Mouse (Mus musculus): ENCODE data around the gene Kirrel. TPM values are rescaled to one million over a fixed set of nuclear protein-coding genes. Genes with fewer than 3 reads are reported as not detected.

Kirrel gene
- polyA plus RNA-seq, 1 experiment = 1.7 TPM

- H3K4me1 ChIP-seq (ENCODE audit: control insufficient read depth, insufficient read depth, low read length) = no peaks in the 10 kb centered on the region
- TF ChIP-seq POLR2A (IDR thresholded peaks at IDR 0.05; ENCODE audit: borderline replicate concordance, control insufficient read depth, low read depth, low read length) (no peak), CTCF (IDR thresholded peaks at IDR 0.05; ENCODE audit: control insufficient read depth, insufficient read depth, low read length) (no peak)
- WGBS = 31% methylated on average over 15 of the region's 15 CpGs
- no peak overlapping the region for H3K27ac ChIP-seq (ENCODE audit: control insufficient read depth, insufficient read depth, low read depth, low read length, poor library complexity)
- H3K4me3 ChIP-seq (replicated peaks; ENCODE audit: control insufficient read depth, low read depth, low read length) = no peak overlapping the region
Measured at GRCm38 (mm10) chr3:87172351-87173102, 2.0 kb downstream of the Kirrel start.

- H3K27ac ChIP-seq (ENCODE audit: control insufficient read depth, insufficient read depth, low read depth, low read length, poor library complexity) = no peak overlapping the region
- no peak for TF ChIP-seq CTCF (IDR thresholded peaks at IDR 0.05; ENCODE audit: control insufficient read depth, insufficient read depth, low read length)
- no peak for TF ChIP-seq POLR2A (IDR thresholded peaks at IDR 0.05; ENCODE audit: borderline replicate concordance, control insufficient read depth, low read depth, low read length)
- H3K4me3 ChIP-seq (replicated peaks; ENCODE audit: control insufficient read depth, low read depth, low read length) = no peak overlapping the region
- no peaks in the 10 kb centered on the region for H3K4me1 ChIP-seq (ENCODE audit: control insufficient read depth, insufficient read depth, low read length)
- 62% methylated on average over 13 of the region's 13 CpGs for WGBS
Measured at GRCm38 (mm10) chr3:87171201-87172100, 3.1 kb downstream of the Kirrel start.

GRCm38 (mm10) chr3:87169402-87170015, 5.0 kb downstream of the Kirrel start:
- TF ChIP-seq POLR2A (IDR thresholded peaks at IDR 0.05; ENCODE audit: borderline replicate concordance, control insufficient read depth, low read depth, low read length) (no peak), CTCF (IDR thresholded peaks at IDR 0.05; ENCODE audit: control insufficient read depth, insufficient read depth, low read length) (no peak)
- WGBS = 66% methylated on average over 5 of the region's 5 CpGs
- H3K27ac ChIP-seq (ENCODE audit: control insufficient read depth, insufficient read depth, low read depth, low read length, poor library complexity) = no peak overlapping the region
- no peak overlapping the region for H3K4me3 ChIP-seq (replicated peaks; ENCODE audit: control insufficient read depth, low read depth, low read length)
- H3K4me1 ChIP-seq (ENCODE audit: control insufficient read depth, insufficient read depth, low read length) = no peaks in the 10 kb centered on the region

GRCm38 (mm10) chr3:87168756-87169155, 5.8 kb downstream of the Kirrel start:
- Histone ChIP-seq H3K4me3 (replicated peaks; ENCODE audit: control insufficient read depth, low read depth, low read length) (no peak overlapping the region), H3K4me1 (ENCODE audit: control insufficient read depth, insufficient read depth, low read length) (no peaks in the 10 kb centered on the region), H3K27ac (ENCODE audit: control insufficient read depth, insufficient read depth, low read depth, low read length, poor library complexity) (no peak overlapping the region)
- WGBS = 74% methylated on average over 7 of the region's 7 CpGs
- TF ChIP-seq POLR2A (IDR thresholded peaks at IDR 0.05; ENCODE audit: borderline replicate concordance, control insufficient read depth, low read depth, low read length) (no peak), CTCF (IDR thresholded peaks at IDR 0.05; ENCODE audit: control insufficient read depth, insufficient read depth, low read length) (no peak)

- TF ChIP-seq POLR2A (IDR thresholded peaks at IDR 0.05; ENCODE audit: borderline replicate concordance, control insufficient read depth, low read depth, low read length) (no peak), CTCF (IDR thresholded peaks at IDR 0.05; ENCODE audit: control insufficient read depth, insufficient read depth, low read length) (no peak)
- Histone ChIP-seq H3K4me3 (replicated peaks; ENCODE audit: control insufficient read depth, low read depth, low read length) (no peak overlapping the region), H3K27ac (ENCODE audit: control insufficient read depth, insufficient read depth, low read depth, low read length, poor library complexity) (no peak overlapping the region), H3K4me1 (ENCODE audit: control insufficient read depth, insufficient read depth, low read length) (no peaks in the 10 kb centered on the region)
- 70% methylated on average over 6 of the region's 6 CpGs for WGBS
Measured at GRCm38 (mm10) chr3:87167621-87168020, 6.9 kb downstream of the Kirrel start.

- no peak overlapping the region for H3K4me3 ChIP-seq (replicated peaks; ENCODE audit: control insufficient read depth, low read depth, low read length)
- 90% methylated on average over 8 of the region's 8 CpGs for WGBS
- H3K4me1 ChIP-seq (ENCODE audit: control insufficient read depth, insufficient read depth, low read length) = no peaks in the 10 kb centered on the region
- H3K27ac ChIP-seq (ENCODE audit: control insufficient read depth, insufficient read depth, low read depth, low read length, poor library complexity) = no peak overlapping the region
- TF ChIP-seq POLR2A (IDR thresholded peaks at IDR 0.05; ENCODE audit: borderline replicate concordance, control insufficient read depth, low read depth, low read length) (no peak), CTCF (IDR thresholded peaks at IDR 0.05; ENCODE audit: control insufficient read depth, insufficient read depth, low read length) (no peak)
Measured at GRCm38 (mm10) chr3:87165291-87165881, 9.2 kb downstream of the Kirrel start.

GRCm38 (mm10) chr3:87164099-87164815, 10.3 kb downstream of the Kirrel start:
- 65% methylated on average over 6 of the region's 6 CpGs for WGBS

More at GRCm38 (mm10) chr3:87164099-87164815, 10.3 kb downstream of the Kirrel start:
- TF ChIP-seq POLR2A (IDR thresholded peaks at IDR 0.05; ENCODE audit: borderline replicate concordance, control insufficient read depth, low read depth, low read length) (no peak), CTCF (IDR thresholded peaks at IDR 0.05; ENCODE audit: control insufficient read depth, insufficient read depth, low read length) (no peak)
- H3K27ac ChIP-seq (ENCODE audit: control insufficient read depth, insufficient read depth, low read depth, low read length, poor library complexity) = no peak overlapping the region
- H3K4me3 ChIP-seq (replicated peaks; ENCODE audit: control insufficient read depth, low read depth, low read length) = no peak overlapping the region
- no peaks in the 10 kb centered on the region for H3K4me1 ChIP-seq (ENCODE audit: control insufficient read depth, insufficient read depth, low read length)

Measured in bone marrow, adult 2 months (tissue).